Mouse (Mus musculus) fat pad, adult 2 months (tissue): ENCODE data around the gene Gm10645.

Experiments
- DNase-seq: peaks from one replicate; pipeline ENCODE4 v3.0.0-alpha.2; 2011; ENCODE audit warnings: low read depth, low spot score; ENCODE audit errors: extremely low read depth

Gm10645 gene

DNA sequence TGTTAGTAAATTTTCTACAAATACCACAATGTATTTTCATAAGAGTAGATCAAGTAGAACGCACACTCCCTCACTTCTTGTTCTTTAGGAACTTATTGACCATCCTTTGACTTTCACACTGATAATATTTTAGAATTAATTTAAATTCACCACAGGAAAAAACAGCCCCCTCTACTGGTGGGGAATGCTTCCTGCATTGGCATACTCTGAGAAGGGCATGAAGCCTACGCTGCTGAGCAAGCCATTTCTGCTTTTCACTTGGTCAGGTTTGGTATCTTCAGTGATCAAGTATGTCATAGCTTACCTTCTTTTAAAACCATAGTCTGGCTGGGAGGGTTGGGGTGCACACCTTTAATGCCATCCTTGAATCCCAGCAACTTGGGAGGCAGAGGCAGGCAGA, 3.7 kb upstream of the Gm10645 start:
- DNase-seq = no peak

DNA sequence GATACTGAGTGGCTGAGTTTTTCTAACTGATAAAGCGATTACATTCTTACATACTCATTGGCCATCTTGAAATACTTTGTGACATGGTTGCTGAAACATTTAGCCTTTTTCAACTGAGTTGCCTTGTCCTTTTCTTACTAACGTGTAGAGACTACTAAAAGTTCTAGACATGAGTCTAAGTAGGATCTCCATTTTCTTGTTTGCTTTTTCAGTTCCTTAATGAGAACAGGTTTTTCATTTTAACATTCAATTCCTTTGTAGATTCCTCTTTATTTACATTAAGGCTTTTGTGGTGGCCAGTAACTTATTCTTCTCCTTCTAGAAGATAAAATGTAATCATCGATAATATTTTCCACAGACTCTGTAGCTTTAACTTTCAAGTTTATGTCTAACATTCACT, 3.2 kb upstream of the Gm10645 start:
- no peak for DNase-seq

DNA sequence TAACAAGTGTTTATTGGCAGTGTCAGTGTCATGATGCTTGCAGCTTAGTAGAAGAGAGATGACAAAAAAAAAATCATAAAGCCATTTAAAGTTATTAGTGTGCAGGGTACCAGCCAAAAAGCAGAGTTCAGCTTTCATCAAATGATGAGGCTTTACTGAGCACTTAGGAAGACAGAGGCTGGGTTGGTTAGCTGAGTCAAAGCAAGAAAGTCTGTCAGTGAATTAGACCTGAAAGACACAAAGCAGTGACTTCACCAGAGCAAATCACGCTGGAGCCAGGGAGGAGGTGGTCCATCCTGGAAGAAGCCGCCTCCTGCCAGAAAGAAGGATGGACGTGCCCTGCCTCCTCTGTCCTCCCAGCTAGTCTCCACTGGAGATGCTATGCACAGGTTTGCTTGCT, 2.0 kb upstream of the Gm10645 start:
- no peak for DNase-seq

DNA sequence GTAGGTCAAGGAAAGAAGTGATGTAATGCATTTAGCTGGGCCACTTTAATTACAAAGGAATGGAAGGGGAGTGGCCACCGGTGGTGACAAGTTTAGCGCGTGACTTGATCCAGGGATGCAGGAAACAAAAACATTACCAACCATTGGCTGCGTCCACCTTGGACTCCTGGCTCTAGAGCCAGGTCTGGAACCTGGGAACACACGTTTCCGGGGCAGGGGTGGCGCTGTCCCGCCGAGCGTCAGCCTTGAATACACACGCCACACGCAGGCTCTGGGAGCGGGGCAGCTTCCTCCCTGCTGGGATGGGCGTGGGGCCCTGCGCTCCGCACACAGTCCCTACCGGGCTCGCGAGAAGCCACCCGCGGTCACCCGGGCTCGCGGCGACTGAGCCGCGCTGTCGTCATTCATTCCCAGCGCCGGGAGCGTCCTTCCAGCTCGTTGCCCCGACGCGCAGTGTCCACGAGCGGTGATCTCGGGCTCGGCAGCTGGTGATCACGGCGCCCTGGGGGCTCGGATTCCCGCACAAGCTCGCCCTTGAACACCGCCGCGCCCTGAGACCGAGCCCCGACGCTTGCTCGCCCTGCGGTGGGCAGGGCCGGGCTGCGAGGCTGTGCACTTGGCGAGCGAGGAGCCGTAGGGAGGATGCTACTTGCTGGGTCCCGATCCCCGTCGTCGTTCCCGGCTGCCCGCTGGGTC, 587 bp downstream of the Gm10645 start, which contains the start of gene Tbc1d9:
Tbc1d9 (plus strand) TSS at position 118 of the 696 bp plus-strand sequence.
- no peak for DNase-seq

DNA sequence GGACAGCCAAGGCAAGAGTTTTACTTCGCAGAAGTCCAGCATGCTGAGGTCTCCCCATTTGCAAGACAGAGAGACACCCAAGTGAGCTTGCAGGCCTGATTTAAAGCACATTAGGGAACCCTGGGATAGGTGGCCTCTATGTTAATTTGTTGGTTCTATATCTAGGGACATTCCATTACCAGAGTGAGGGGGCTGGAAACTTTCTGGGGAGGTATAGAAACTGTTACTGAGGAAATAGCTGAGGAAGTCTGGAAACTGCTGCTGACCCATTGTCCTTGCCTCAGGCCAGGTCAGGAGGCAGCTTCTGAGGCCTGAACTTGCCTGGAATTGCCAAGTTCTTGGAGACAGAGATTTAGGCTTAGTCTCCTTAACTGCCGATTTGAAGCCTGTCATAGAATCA, 5.4 kb downstream of the Gm10645 start:
- no peak for DNase-seq

DNA sequence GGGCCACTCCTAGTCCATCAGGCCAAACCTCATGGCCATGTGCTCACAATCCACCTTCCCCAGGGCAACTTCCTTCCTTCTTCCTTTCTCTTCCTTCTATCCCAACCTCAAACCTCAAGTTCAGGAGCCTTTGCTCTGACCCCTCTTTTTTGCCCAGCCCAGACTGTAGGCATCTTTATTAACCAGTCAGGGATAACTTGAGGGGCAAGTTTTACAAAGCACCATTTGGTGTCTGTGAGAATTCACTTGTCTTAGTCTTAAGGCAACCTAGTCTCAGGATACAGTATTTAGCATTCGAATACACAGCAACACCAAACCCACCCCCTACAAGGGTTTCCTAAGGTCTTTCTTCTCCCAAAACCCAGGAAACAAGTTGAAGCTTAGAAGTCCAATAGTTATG, 6.4 kb downstream of the Gm10645 start:
- no peak for DNase-seq

DNA sequence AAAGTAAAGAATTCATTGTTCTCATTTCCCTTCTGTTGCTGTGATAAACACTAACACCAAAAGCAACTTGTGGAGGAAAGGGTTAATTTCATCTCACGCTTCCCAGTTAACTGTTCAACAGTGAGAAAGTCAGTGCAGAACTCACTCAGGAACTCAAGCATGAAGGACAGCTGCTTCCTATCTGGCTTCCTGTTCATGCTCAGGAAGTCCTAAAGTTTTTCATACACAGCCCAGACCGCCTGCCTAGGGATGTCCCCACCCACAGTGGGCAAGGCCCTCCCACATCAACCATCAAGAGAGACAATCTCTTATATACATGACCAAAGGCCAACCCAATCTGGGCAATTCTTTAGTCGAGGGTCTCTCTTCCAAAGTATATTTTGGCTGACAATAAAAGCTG, 7.0 kb downstream of the Gm10645 start:
- no peak for DNase-seq

DNA sequence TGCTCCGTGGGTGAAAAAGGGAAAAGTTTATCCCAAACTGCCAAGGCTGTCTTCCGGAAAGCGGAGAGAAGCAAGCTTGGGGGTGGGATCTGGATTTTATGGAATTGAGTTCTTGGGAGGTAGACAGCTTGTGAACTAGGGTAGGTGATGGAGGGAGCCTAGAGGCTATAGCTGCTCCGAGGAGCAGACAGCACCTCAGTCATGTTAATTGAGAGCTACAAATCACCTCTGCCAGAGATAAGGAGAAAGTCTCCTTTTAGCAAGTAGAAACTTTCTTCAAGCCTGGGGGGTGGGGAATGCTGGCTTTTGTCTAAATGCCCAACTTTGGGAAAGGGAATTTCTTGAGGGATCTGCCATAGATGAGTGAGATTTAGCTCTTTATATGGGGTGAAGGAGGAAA, 10.9 kb downstream of the Gm10645 start:
- no peak for DNase-seq

DNA sequence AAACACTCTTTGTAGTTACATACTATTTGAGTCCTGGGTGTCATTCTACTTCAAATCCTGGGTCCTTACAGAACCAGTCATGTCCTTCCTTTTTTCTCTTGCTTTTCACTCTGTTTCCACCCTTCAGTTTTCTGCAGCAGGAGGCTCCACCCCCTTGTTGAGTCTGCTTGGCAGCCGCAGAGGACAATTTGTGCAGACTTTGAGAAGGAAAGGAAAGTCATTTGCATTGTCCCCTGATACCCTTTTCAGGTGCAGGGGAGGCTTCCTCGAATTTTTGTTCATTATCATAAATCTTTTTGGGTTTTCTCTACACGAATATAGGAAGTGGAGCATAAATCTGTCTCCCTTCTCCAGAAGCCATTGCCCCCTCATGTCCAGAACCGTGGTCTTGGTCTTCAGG, 13.5 kb downstream of the Gm10645 start:
- DNase-seq = no peak

DNA sequence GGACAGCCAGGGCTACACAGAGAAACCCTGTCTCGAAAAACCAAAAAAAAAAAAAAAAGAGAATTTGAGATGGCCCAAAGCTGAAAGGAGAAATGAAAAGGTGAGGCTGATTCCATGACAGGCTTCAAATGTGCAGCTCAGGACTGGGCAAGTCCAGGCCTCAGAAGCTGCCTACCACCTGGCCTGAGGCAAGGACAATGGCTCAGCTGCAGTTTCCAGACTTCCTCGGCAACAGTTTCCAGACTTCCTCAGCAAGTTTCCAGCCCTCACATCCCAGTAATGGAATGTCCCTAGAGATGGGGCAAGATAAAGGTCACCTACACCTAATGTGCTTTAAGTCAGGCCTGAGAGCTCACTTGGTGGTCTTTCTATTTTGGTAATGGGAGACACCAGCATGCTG, 13.9 kb downstream of the Gm10645 start:
- no peak for DNase-seq

DNA sequence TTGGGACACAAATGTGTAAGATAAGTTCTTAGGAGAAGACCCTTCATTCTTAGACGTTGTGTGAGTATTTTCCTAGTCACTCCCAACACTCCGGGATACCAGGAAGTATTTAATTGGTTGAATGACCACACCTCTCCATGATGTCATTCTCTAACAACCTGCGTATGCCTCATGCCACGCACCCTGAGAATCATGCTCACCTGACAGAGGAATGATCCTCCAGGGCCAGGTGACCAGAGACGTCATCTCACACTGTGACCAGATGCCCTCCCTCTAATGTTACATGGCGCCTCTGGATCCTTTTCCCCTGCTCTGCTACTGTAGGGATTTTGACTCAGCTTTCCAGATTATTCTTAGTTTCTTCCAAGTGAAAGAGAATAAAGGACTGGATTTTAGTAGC, 16.8 kb downstream of the Gm10645 start:
- DNase-seq = no peak

DNA sequence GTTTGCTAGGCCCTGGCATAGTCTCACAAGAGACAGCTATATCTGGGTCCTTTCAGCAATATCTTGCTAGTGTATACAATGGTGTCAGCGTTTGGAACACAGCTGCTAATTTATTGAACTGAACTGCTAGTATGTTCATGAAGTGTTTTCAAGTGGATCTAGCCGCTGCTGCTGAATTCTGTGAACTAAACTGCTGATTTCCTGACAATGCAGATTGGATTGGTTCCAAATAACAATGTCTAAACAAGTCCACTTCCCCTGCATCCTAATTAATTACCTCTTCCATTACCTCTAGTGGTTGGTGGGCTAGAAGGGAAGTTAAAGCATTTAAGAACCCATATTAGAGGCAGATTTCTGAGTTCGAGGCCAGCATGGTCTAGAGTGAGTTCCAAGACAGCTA, 20.5 kb downstream of the Gm10645 start:
- no peak for DNase-seq

DNA sequence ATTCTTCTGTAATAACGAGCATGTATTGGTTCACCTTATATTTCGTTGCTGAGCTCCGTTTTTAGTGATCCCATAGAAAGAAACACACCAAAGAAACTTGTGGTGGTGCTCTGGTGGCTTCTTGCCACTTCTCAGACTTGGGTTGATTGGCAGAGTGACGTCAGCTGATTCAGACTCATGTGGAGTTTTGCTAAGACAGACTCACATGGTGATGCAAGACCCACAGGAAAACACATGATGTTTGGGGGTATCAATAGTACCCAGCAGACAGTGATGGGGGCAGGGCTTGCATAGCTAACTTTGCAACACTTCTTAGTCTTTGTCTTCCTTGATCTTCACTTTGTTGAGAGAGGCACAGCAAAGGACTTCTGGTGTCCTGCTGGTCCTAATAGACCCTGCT, 21.4 kb downstream of the Gm10645 start:
- DNase-seq = no peak

DNA sequence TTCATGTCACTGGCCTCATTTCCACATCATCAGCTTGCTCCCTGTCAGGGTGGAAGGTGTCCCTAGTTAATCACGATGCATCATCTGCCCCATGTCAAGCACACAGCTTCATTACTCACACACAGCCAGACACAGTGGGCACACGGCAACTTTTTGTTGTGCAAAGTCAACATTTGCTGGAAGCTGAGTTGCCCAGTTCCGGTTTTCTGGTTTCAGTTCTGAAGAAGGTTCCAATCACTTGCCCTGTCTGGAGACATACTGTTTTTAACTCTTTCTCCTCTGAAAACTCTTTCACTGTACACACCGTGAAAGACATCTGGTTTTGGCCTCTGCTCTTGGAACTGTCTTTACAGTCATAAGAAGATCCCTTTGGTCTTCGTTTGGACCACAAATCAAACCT, 24.6 kb downstream of the Gm10645 start:
- no peak for DNase-seq

DNA sequence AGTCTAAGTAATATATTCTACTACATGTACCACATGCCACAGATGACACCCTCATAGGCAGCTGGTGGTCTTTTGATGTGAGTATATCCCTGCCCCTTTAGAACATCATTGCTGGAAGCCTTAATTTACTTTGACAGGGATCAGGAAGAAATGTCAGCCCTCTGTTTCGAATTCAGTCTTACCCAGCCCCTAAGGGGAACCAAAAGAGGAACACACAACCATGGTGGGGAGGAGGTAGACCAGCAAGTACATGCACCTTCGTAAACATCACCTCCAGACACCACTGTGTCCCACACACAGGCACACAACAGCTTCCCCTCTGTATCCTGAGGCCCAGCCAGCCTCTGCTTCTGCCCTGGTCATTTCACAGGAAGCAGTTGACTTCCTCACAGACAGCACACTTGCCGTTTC, 25.3 kb downstream of the Gm10645 start:
- no peak for DNase-seq

DNA sequence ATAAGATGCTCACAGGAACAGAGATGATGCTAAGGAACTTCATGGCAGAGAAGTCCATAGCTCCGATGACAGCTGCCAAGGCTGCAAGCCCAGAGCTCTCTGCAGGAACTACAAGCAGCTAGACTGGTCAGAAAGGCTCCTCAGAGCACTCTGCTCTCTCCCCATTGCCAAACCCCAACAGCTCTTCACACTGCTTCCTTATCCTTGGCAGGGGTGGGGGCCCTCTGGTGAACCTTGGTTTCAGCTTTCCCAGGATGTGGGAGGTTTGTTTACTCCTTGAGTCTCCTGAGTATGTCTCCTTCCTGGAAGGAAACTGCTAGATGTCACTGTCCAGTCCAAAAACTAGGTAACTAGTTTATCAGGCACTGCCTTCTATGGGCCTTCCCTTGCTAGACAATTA, 25.9 kb downstream of the Gm10645 start:
- DNase-seq = no peak

DNA sequence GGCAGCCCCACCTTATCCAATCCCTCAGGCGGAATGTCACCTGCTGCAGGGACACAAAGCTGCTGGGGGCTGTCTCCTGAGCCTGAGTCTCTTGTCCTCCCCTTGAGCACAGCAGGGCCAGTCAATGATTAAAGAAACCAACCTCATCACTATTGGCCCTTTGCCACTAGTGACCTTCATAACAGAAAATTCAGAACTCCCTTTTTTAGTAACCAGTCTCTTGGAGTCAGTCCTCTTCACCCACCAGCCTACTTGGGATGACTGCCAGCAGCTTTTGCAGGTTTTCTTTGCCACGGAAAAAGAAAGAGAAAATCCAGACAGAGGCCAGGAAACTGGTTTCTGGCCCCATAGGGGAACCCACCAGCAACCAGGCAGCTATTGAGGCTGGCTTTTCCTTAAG, 30.9 kb downstream of the Gm10645 start:
- DNase-seq = no peak
